Mouse (Mus musculus): ENCODE measurements around the gene A4galt. TPM values are rescaled to one million over a fixed set of nuclear protein-coding genes. Genes with fewer than 3 reads are reported as not detected.

A4galt gene
- polyA plus RNA-seq, 2 experiments: 0.07 to 0.08 TPM

GRCm38 (mm10) chr15:83249535-83250287 lies 1.9 kb downstream of the A4galt start:
- WGBS (ENCODE audit: insufficient replicate concordance): 65% methylated on average over 12 of the region's 12 CpGs

GRCm38 (mm10) chr15:83248236-83248844 lies 3.2 kb downstream of the A4galt start:
- Histone ChIP-seq H3K4me1 (replicated peaks; ENCODE audit: control insufficient read depth in 2 of 2, insufficient read depth in 2 of 2, low read length in 1 of 2) (no peaks in the 10 kb centered on the region), H3K27ac (no peak overlapping the region), H3K4me2 (ENCODE audit: low read depth) (no peak overlapping the region), H3K9me3 (ENCODE audit: control insufficient read depth, low read length) (no peaks in the 10 kb centered on the region), H3K36me3 (replicated peaks; ENCODE audit: control insufficient read depth, insufficient read depth, low read depth) (no peaks in the 10 kb centered on the region), H3K4me3 (ENCODE audit: insufficient read depth in 1 of 2, low read depth in 2 of 2, low read length in 2 of 2) (no peak overlapping the region), H3K27me3 (ENCODE audit: control insufficient read depth, insufficient read depth, low read length) (peaks cover 34% of the 10 kb centered on the region), H3K9ac (replicated peaks) (no peak overlapping the region)
- ATAC-seq (ENCODE audit: insufficient read depth) (no peak), DNase-seq (ENCODE audit: low read depth in 3 of 3, low spot score in 3 of 3) (no peak)
- 38% methylated on average over 14 of the region's 14 CpGs for WGBS (ENCODE audit: insufficient replicate concordance)
- TF ChIP-seq CTCF (IDR thresholded peaks at IDR 0.05; ENCODE audit: low read depth): no peak
- no peak for TF ChIP-seq EP300 (IDR thresholded peaks at IDR 0.05; ENCODE audit: low read depth)

More at GRCm38 (mm10) chr15:83249535-83250287, 1.9 kb downstream of the A4galt start:
- Histone ChIP-seq H3K27me3 (ENCODE audit: control insufficient read depth, insufficient read depth, low read length) (peaks cover 34% of the 10 kb centered on the region), H3K4me2 (ENCODE audit: low read depth) (no peak overlapping the region), H3K9ac (replicated peaks) (no peak overlapping the region), H3K27ac (no peak overlapping the region), H3K36me3 (replicated peaks; ENCODE audit: control insufficient read depth, insufficient read depth, low read depth) (no peaks in the 10 kb centered on the region), H3K9me3 (ENCODE audit: control insufficient read depth, low read length) (no peaks in the 10 kb centered on the region), H3K4me1 (replicated peaks; ENCODE audit: control insufficient read depth in 2 of 2, insufficient read depth in 2 of 2, low read length in 1 of 2) (peaks cover 0 to 6% of the 10 kb centered on the region in 2 experiments; a peak in 3 of 4 replicates), H3K4me3 (ENCODE audit: insufficient read depth in 1 of 2, low read depth in 2 of 2, low read length in 2 of 2) (no peak overlapping the region)
- DNase-seq (ENCODE audit: low read depth in 3 of 3, low spot score in 3 of 3) (no peak), ATAC-seq (ENCODE audit: insufficient read depth) (no peak)
- no peak for TF ChIP-seq EP300 (IDR thresholded peaks at IDR 0.05; ENCODE audit: low read depth)
- TF ChIP-seq CTCF (IDR thresholded peaks at IDR 0.05; ENCODE audit: low read depth): no peak

GRCm38 (mm10) chr15:83244371-83244770 lies 7.2 kb downstream of the A4galt start:
- DNase-seq (ENCODE audit: low read depth in 3 of 3, low spot score in 3 of 3): no peak

GRCm38 (mm10) chr15:83241961-83242680 lies 9.5 kb downstream of the A4galt start:
- Histone ChIP-seq H3K4me2 (ENCODE audit: low read depth) (no peak overlapping the region), H3K36me3 (replicated peaks; ENCODE audit: control insufficient read depth, insufficient read depth, low read depth) (no peaks in the 10 kb centered on the region), H3K9ac (replicated peaks) (no peak overlapping the region), H3K9me3 (ENCODE audit: control insufficient read depth, low read length) (no peaks in the 10 kb centered on the region), H3K27me3 (ENCODE audit: control insufficient read depth, insufficient read depth, low read length) (no peaks in the 10 kb centered on the region), H3K27ac (no peak overlapping the region), H3K4me3 (ENCODE audit: insufficient read depth in 1 of 2, low read depth in 2 of 2, low read length in 2 of 2) (no peak overlapping the region), H3K4me1 (replicated peaks; ENCODE audit: control insufficient read depth in 2 of 2, insufficient read depth in 2 of 2, low read length in 1 of 2) (no peaks in the 10 kb centered on the region)
- no peak for ATAC-seq (ENCODE audit: insufficient read depth)
- no peak for DNase-seq (ENCODE audit: low read depth in 3 of 3, low spot score in 3 of 3)
- 55% methylated on average over 4 of the region's 4 CpGs for WGBS (ENCODE audit: insufficient replicate concordance)
- TF ChIP-seq EP300 (IDR thresholded peaks at IDR 0.05; ENCODE audit: low read depth) (no peak), CTCF (IDR thresholded peaks at IDR 0.05; ENCODE audit: low read depth) (peak; percentile 14; the same call in 1 of the 2 replicates)

More at GRCm38 (mm10) chr15:83244371-83244770, 7.2 kb downstream of the A4galt start:
- 51% methylated on average over 3 of the region's 3 CpGs for WGBS (ENCODE audit: insufficient replicate concordance)
- H3K9me3 ChIP-seq (ENCODE audit: control insufficient read depth, low read length): no peaks in the 10 kb centered on the region
- H3K27ac ChIP-seq: no peak overlapping the region
- H3K27me3 ChIP-seq (ENCODE audit: control insufficient read depth, insufficient read depth, low read length): peaks cover 1% of the 10 kb centered on the region
- no peaks in the 10 kb centered on the region for H3K36me3 ChIP-seq (replicated peaks; ENCODE audit: control insufficient read depth, insufficient read depth, low read depth)
- no peaks in the 10 kb centered on the region for H3K4me1 ChIP-seq (replicated peaks; ENCODE audit: control insufficient read depth in 2 of 2, insufficient read depth in 2 of 2, low read length in 1 of 2)
- no peak for TF ChIP-seq EP300 (IDR thresholded peaks at IDR 0.05; ENCODE audit: low read depth)
- TF ChIP-seq CTCF (IDR thresholded peaks at IDR 0.05; ENCODE audit: low read depth): no peak
- ATAC-seq (ENCODE audit: insufficient read depth): no peak
- H3K4me3 ChIP-seq (ENCODE audit: insufficient read depth in 1 of 2, low read depth in 2 of 2, low read length in 2 of 2): no peak overlapping the region
- no peak overlapping the region for H3K4me2 ChIP-seq (ENCODE audit: low read depth)
- H3K9ac ChIP-seq (replicated peaks): no peak overlapping the region

GRCm38 (mm10) chr15:83241497-83241896 lies 10.1 kb downstream of the A4galt start:
- 53% methylated on average over 3 of the region's 3 CpGs for WGBS (ENCODE audit: insufficient replicate concordance)
- H3K4me2 ChIP-seq (ENCODE audit: low read depth): no peak overlapping the region

More at GRCm38 (mm10) chr15:83241497-83241896, 10.1 kb downstream of the A4galt start:
- ATAC-seq (ENCODE audit: insufficient read depth) (no peak), DNase-seq (ENCODE audit: low read depth in 3 of 3, low spot score in 3 of 3) (no peak)
- Histone ChIP-seq H3K4me3 (ENCODE audit: insufficient read depth in 1 of 2, low read depth in 2 of 2, low read length in 2 of 2) (no peak overlapping the region), H3K4me1 (replicated peaks; ENCODE audit: control insufficient read depth in 2 of 2, insufficient read depth in 2 of 2, low read length in 1 of 2) (no peaks in the 10 kb centered on the region), H3K27ac (no peak overlapping the region), H3K27me3 (ENCODE audit: control insufficient read depth, insufficient read depth, low read length) (no peaks in the 10 kb centered on the region), H3K9me3 (ENCODE audit: control insufficient read depth, low read length) (no peaks in the 10 kb centered on the region), H3K9ac (replicated peaks) (no peak overlapping the region), H3K36me3 (replicated peaks; ENCODE audit: control insufficient read depth, insufficient read depth, low read depth) (no peaks in the 10 kb centered on the region)
- TF ChIP-seq EP300 (IDR thresholded peaks at IDR 0.05; ENCODE audit: low read depth) (no peak), CTCF (IDR thresholded peaks at IDR 0.05; ENCODE audit: low read depth) (no peak)

All from liver, embryonic 14.5 days (tissue).